Mouse (Mus musculus) olfactory bulb, adult 2 months (tissue): ENCODE measurements around the gene A130010J15Rik. TPM values are rescaled to one million over a fixed set of nuclear protein-coding genes. Genes with fewer than 3 reads are reported as not detected.

ENCODE experiments used
- H3K27ac ChIP-seq: fragments of 200-500 bp; 2 replicates; pipeline ENCODE4 v1.5.1; 2012; ENCODE audit warnings: low read depth, low read length; ENCODE audit not compliant: insufficient read depth
- H3K4me1 ChIP-seq: fragments of 200-500 bp; 2 replicates; pipeline ENCODE4 v1.6.1; 2012; ENCODE audit warnings: low read length; ENCODE audit not compliant: control insufficient read depth, insufficient read depth
- H3K4me3 ChIP-seq: fragments of 200-500 bp; 2 replicates; pipeline ENCODE4 v1.5.1; 2012; ENCODE audit warnings: mild to moderate bottlenecking, low read depth, low read length, moderate library complexity; ENCODE audit not compliant: insufficient read depth
- CTCF ChIP-seq: fragments of 200-500 bp; IDR thresholded peaks from 2 replicates; pipeline ENCODE4 v1.5.1; 2012; ENCODE audit warnings: low read depth, mild to moderate bottlenecking, low read length, moderate library complexity; ENCODE audit not compliant: insufficient read depth
- POLR2A ChIP-seq: fragments of 200-500 bp; IDR thresholded peaks from 2 replicates; pipeline ENCODE4 v1.6.1; 2012; ENCODE audit warnings: mild to moderate bottlenecking, low read depth, low read length, moderate library complexity; ENCODE audit not compliant: insufficient read depth
- WGBS: fragments of 180-500 bp; shearing (Covaris S2); methylation state at CpG from one replicate; pipeline ENCODE4 v1.1.7; 2018; 5-methylcytosine and 5-hydroxymethylcytosine counted together
- polyA plus RNA-seq: library from polyadenylated mRNA; stranded (reverse); fragments of >200 nt; gene quantifications from 2 replicates; pipeline ENCODE4 v1.2.4, GENCODE M21; 2012; ENCODE audit warnings: low replicate concordance; ENCODE audit not compliant: missing spikeins, insufficient read depth, insufficient read length

A130010J15Rik gene
- polyA plus RNA-seq, 1 experiment: not detected

DNA sequence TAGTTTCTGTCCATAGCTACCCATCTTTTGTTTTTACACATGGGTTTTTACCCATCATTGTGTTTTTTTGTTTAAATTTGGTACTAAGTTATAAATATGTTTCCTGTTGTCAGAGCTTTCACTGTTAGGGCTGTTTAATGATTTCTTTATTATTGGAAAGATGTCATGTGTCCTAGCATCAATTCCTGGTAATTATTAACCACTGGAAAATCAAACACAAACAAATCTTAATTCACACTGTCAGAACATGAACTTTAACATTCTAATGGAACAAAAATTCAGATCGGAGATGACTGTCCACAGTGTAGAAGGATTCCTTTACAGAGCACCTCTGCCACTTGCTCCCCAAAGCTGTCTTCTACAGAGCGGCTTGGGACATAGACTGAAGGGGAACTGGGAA lies 37.6 kb downstream of the A130010J15Rik start:
- Histone ChIP-seq H3K27ac (no peak overlapping the region), H3K4me3 (no peak overlapping the region), H3K4me1 (no peaks in the 10 kb centered on the region)
- TF ChIP-seq CTCF (no peak), POLR2A (no peak)
- WGBS: 97% methylated on average over 2 of the region's 2 CpGs

DNA sequence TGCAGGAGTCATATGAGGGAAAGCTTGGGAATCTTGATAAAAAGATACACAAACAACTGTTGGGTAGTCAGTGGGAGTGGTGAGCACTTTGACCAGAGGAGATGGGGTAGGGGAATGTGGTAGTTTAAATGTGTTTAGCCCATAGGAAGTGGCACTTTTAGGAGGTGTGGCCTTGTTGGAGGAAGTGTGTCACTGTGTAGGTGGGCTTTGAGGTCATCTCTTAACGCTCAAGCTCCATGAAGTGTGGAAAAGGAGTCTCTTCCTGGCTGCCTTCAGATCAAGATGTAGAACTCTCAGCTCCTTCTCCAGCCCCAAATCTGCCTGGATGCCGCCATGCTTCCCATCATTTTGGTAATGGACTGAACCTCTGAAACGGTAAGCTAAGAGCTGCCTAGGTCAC lies 39.7 kb downstream of the A130010J15Rik start, which contains the start of gene Lamb3:
TSS of gene Lamb3 (plus strand) at position 197 of the 400 bp plus-strand sequence.
- Histone ChIP-seq H3K27ac (no peak within 1 kb of the TSS), H3K4me3 (no peak within 1 kb of the TSS), H3K4me1 (no peaks in the 10 kb centered on the region)
- WGBS: 94% methylated on average over 3 of the region's 3 CpGs
- TF ChIP-seq POLR2A: no peak
- TF ChIP-seq CTCF: no peak

DNA sequence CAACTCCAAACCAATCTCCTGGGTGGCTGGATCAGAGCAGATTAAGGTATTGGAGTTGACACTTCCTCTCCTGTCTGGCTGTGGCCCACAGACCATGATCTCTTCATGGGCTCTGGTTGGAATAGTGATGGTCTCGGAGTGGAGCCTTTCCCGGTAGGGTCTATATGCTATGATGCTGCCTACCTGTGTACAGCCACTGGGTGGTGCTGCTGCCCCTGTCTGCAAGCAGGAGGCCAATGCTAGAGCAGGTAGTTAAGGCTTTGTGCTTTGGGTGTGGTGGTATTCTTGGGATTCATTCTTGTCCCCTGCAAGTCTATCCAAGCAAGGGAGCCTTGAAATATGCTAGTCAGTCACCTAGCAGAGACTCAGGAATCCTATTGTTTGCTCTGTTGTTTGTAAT lies 40.3 kb downstream of the A130010J15Rik start:
- peak; percentile 40; the same call in 1 of the 2 replicates for TF ChIP-seq CTCF
- TF ChIP-seq POLR2A: no peak
- Histone ChIP-seq H3K27ac (no peak overlapping the region), H3K4me1 (no peaks in the 10 kb centered on the region), H3K4me3 (no peak overlapping the region)
- WGBS: 33% methylated on average over 2 of the region's 2 CpGs

DNA sequence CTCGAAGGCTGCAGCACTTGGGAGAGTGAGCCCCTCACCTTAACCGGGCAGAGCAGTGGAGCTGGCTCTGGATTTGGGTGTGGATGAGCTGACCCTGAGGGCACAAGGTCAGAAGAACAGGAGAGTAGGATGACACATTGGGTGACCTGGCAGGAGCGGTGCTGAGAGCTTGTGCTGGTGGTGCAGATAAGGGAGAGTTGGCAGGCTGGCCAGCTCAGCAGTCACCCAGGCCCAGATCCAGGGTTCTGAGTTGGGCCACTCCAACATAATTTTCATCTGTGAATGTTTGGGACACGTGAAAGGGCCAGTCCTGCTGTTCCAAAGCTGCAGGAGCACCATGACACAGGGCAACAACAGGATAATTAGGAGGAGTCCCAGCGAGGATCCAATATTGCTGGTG lies 43.5 kb downstream of the A130010J15Rik start:
- TF ChIP-seq CTCF (no peak), POLR2A (no peak)
- H3K27ac ChIP-seq: no peak overlapping the region
- WGBS: 85% methylated on average over 5 of the region's 5 CpGs
- no peaks in the 10 kb centered on the region for H3K4me1 ChIP-seq
- no peak overlapping the region for H3K4me3 ChIP-seq

DNA sequence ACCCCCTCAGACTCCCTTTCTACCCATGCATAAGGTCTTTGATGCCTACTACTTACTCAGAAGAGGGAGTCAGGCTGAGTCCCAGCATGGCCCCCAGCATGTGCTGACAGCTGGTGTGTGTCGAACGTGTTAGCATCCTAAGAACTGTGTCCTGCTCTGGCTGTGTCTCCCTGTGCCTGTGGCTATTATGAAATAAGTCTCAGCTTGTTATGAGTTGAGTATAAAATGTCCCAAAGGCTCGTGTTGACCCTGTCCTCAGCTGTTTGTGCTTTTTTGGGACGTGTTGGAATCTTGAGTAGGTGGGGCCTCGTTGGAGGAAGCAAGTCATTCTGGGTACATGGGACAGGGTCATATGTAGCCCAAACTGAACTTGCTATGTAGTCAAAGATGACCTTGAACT lies 46.2 kb downstream of the A130010J15Rik start:
- Histone ChIP-seq H3K27ac (no peak overlapping the region), H3K4me1 (no peaks in the 10 kb centered on the region), H3K4me3 (no peak overlapping the region)
- WGBS: 82% methylated on average over 5 of the region's 5 CpGs
- TF ChIP-seq CTCF (no peak), POLR2A (no peak)

DNA sequence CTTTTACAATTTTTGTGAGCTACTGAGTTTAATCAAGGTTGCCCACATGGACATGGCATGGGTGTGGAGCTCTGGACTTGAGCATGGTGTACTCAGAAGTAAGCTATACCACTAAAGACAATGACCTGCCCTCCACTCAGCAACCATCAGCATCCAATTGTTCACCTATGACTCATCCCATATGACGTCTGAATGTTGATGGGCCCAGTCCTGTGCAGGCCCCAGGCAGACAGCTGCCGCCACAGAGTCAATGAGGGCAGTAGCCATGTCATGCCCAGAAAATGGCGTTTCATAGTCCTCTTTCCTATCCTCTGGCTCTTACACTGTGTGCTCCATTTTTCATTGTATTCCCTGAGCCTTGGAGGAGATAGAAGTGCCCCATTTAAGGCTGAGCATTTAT lies 48.2 kb downstream of the A130010J15Rik start:
- no peak overlapping the region for H3K27ac ChIP-seq
- TF ChIP-seq POLR2A (no peak), CTCF (no peak)
- 86% methylated on average over 3 of the region's 3 CpGs for WGBS
- no peak overlapping the region for H3K4me3 ChIP-seq
- H3K4me1 ChIP-seq: no peaks in the 10 kb centered on the region

DNA sequence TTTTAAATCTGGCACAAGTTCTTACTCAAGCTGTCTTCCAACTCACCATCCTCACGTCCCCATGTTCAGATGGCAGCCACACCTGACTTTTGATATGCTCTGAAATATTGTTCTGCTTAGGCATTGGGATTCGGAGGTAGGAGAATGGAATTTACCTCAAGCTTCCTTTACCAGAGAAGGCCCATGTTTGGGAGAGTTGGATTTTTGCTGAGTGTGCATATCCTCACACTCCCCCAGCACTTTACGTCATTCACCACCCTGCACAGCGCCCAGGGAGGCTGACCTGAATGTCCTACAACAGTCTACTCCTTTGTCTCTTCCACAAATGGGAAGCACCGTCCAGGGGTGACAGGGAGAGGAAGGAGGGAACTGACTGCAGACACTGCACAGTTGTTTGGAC lies 52.6 kb downstream of the A130010J15Rik start:
- Histone ChIP-seq H3K4me1 (no peaks in the 10 kb centered on the region), H3K27ac (no peak overlapping the region), H3K4me3 (no peak overlapping the region)
- TF ChIP-seq CTCF (no peak), POLR2A (no peak)
- 83% methylated on average over 5 of the region's 5 CpGs for WGBS

DNA sequence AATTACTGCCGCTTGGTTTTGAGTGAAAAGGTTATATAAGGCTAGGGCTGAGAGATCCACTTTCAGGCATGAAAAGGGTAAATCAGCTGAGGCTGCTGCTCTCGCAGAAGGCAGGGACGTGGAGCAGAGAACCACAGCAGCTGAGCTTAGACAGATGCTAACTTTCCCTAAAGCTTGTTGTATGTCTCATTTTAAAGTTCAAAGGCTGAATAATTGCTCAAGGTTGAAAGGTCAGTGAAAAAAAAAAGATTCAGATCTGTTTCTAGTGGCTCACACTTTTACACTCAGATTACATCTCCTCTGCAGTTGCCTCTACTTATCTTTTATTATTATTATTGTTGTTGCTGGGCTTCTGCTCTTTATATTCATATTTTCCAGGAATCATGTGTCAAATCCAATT lies 57.7 kb downstream of the A130010J15Rik start:
- 49% methylated on average over 3 of the region's 3 CpGs for WGBS
- H3K4me1 ChIP-seq: no peaks in the 10 kb centered on the region; the same call in 1 of the 2 replicates
- H3K27ac ChIP-seq: no peak overlapping the region
- H3K4me3 ChIP-seq: no peak overlapping the region
- TF ChIP-seq POLR2A (no peak), CTCF (no peak)

DNA sequence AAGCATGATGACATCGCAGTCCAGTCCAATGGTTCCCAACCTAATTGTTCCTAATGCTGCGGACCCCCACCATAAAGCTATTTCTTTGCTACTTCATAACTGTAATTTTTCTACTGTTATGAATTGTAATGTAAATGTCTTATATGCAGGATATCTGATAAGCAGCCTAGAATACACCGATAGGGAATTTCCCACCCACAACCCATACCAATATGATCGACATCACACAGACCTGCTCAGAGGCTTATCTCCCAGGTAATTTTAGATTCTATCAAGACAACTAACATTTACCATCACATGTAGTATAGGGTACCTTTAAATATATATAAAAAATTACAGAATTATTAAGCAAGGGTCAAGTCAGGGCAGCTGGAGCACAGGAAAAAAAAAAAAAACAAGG lies 58.3 kb downstream of the A130010J15Rik start:
- 89% methylated on average over 4 of the region's 4 CpGs for WGBS
- no peaks in the 10 kb centered on the region; the same call in 1 of the 2 replicates for H3K4me1 ChIP-seq
- H3K27ac ChIP-seq: no peak overlapping the region
- no peak overlapping the region for H3K4me3 ChIP-seq
- TF ChIP-seq POLR2A: no peak
- no peak for TF ChIP-seq CTCF

DNA sequence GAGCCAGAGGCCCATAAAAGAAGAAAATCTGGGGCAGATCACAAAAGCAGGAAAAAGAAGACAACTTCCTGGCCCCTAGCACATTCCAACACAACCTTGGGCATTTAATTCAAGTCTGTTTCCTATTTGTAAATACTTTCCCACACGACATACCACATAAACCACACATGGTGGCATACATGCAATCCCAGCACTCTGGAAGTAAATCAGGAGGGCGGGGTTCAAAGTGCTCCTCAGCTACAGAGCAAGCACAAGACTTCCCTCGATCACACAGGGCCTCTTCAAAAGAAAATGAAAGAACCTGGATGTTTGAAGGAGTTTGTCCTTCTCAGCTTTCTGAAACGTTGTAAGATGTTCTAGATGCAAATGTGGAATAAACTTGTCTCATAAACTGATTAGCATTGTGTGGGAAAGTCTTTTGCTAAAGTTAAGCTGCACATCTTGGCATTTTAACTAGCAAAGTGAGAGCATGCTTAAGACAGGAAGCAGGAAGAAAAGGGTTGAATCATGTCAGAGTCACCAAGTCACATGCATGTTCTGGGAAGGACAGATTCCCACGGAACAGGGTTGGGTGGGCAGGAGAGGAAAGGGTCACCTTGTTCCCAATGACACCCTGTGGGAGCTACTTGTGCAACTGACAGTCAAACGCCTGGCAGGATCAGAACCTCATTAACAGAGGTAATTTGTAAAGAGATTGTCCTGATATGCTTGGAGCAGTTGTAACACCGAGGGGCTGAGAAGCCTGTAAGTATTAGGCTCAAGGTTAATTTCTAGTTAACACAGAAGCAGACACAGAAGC lies 59.1 kb downstream of the A130010J15Rik start:
- H3K27ac ChIP-seq: no peak overlapping the region
- 49% methylated on average over 7 of the region's 7 CpGs for WGBS
- H3K4me3 ChIP-seq: no peak overlapping the region
- TF ChIP-seq POLR2A (no peak), CTCF (no peak)
- no peaks in the 10 kb centered on the region; the same call in 1 of the 2 replicates for H3K4me1 ChIP-seq

Other genes starting within 250 kb of the A130010J15Rik start
- not detected in 2 replicates for gene Syt14, start 132.3 kb upstream of the A130010J15Rik start, polyA plus RNA-seq
- 406 TPM in 1 of 2 replicates, not detected in the other for gene Diexf, start 37.8 kb upstream of the A130010J15Rik start, polyA plus RNA-seq
- gene Irf6, start 14.9 kb upstream of the A130010J15Rik start, polyA plus RNA-seq: not detected in 2 replicates
- not detected in 2 replicates for gene Traf3ip3, start 33.7 kb downstream of the A130010J15Rik start, polyA plus RNA-seq
- gene Lamb3, start 39.7 kb downstream of the A130010J15Rik start, polyA plus RNA-seq: not detected in 2 replicates
- gene Hsd11b1, start 96.0 kb downstream of the A130010J15Rik start, polyA plus RNA-seq: not detected in 2 replicates
- not detected in 2 replicates for gene G0s2, start 105.2 kb downstream of the A130010J15Rik start, polyA plus RNA-seq
- not detected in 2 replicates for gene Camk1g, start 202.3 kb downstream of the A130010J15Rik start, polyA plus RNA-seq